Mouse (Mus musculus) bone marrow, adult 2 months (tissue): ENCODE results near the gene Cyp1b1. TPM values are rescaled to one million over a fixed set of nuclear protein-coding genes. Genes with fewer than 3 reads are reported as not detected.

ENCODE experiments used
- H3K27ac ChIP-seq: fragments of 200-500 bp; 2 replicates; pipeline ENCODE4 v1.5.1; 2012; ENCODE audit warnings: low read depth, mild to moderate bottlenecking, control low read depth, inconsistent platforms, low read length; ENCODE audit not compliant: control insufficient read depth, poor library complexity, insufficient read depth
- H3K4me1 ChIP-seq: fragments of 200-500 bp; 2 replicates; pipeline ENCODE4 v1.6.1; 2011; ENCODE audit warnings: low read length; ENCODE audit not compliant: control insufficient read depth, insufficient read depth
- H3K4me3 ChIP-seq: fragments of 200-500 bp; replicated peaks from 2 replicates; pipeline ENCODE3; 2011; ENCODE audit warnings: mild to moderate bottlenecking, low read depth, low read length, control low read depth; ENCODE audit not compliant: control insufficient read depth
- CTCF ChIP-seq: fragments of 200-500 bp; IDR thresholded peaks from 2 replicates; pipeline ENCODE4 v1.5.1; 2011; ENCODE audit warnings: low read length, control low read depth; ENCODE audit not compliant: control insufficient read depth, insufficient read depth
- POLR2A ChIP-seq: fragments of 200-500 bp; IDR thresholded peaks from 2 replicates; pipeline ENCODE4 v1.6.1; 2011; ENCODE audit warnings: low read depth, mild to moderate bottlenecking, control low read depth, low read length, borderline replicate concordance; ENCODE audit not compliant: control insufficient read depth
- WGBS: fragments of 180-500 bp; shearing (Covaris S2); methylation state at CpG from one replicate; pipeline ENCODE4 v1.1.7; 2018; 5-methylcytosine and 5-hydroxymethylcytosine counted together
- polyA plus RNA-seq: library from polyadenylated mRNA; stranded (reverse); fragments of >200 nt; gene quantifications from 2 replicates; pipeline ENCODE4 v1.2.4, GENCODE M21; 2011; ENCODE audit warnings: low replicate concordance; ENCODE audit not compliant: missing spikeins, insufficient read depth, insufficient read length

Gene Cyp1b1
- polyA plus RNA-seq, 1 experiment = 4.2 TPM

GRCm38 (mm10) chr17:79664106-79664417, 50.8 kb downstream of the Cyp1b1 start:
- TF ChIP-seq CTCF (no peak), POLR2A (no peak)
- no peaks in the 10 kb centered on the region for H3K4me1 ChIP-seq
- H3K4me3 ChIP-seq = no peak overlapping the region
- no peak overlapping the region for H3K27ac ChIP-seq
- 80% methylated on average over 2 of the region's 2 CpGs for WGBS

DNA sequence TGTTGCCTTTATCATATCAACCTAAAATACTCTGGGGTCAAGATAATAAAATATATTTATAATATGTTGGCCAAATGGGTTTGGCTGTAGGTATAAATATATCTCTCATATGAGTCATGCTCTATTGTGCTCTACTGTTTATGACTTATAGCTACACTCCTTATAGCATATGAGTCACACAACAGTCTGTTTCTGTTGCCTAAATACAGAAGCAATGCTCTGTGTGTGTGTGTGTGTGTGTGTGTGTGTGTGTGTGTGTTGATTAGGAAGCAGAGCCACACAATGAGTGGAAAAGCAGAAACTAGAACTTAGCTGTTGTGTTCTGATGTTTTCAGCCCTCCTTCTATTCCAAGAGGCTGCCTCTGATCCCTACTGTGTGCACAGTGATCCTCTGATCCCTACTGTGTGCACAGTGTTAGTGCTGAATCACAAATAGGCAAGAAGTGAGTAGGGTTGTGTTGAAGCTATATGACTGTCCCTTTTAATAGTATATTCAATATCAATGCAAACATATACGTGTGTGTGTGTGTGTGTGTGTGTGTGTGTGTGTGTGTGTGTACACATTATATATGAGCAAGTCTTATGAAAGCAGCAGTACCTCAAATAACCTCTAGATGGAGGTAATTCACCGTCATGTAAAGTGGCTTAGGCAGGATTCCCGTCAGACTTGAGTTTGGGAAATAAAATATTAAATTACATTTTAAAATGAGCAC, 51.3 kb downstream of the Cyp1b1 start:
- Histone ChIP-seq H3K4me3 (no peak overlapping the region), H3K27ac (no peak overlapping the region), H3K4me1 (no peaks in the 10 kb centered on the region)
- no peak for TF ChIP-seq CTCF
- no peak for TF ChIP-seq POLR2A
- 31% methylated on average over 3 of the region's 3 CpGs for WGBS

GRCm38 (mm10) chr17:79661848-79662247, 53.0 kb downstream of the Cyp1b1 start:
- Histone ChIP-seq H3K4me1 (no peaks in the 10 kb centered on the region), H3K4me3 (no peak overlapping the region), H3K27ac (no peak overlapping the region)
- TF ChIP-seq CTCF (no peak), POLR2A (no peak)
- 53% methylated on average over 9 of the region's 9 CpGs for WGBS

- no peak for TF ChIP-seq POLR2A
- Histone ChIP-seq H3K4me1 (no peaks in the 10 kb centered on the region), H3K4me3 (no peak overlapping the region), H3K27ac (no peak overlapping the region)
- WGBS = 47% methylated on average over 7 of the region's 7 CpGs
These were observed 53.5 kb downstream of the Cyp1b1 start for GRCm38 (mm10) chr17:79661387-79661786.

- no peak overlapping the region for H3K27ac ChIP-seq
- WGBS = 79% methylated on average over 8 of the region's 8 CpGs
- no peak overlapping the region for H3K4me3 ChIP-seq
- H3K4me1 ChIP-seq = no peaks in the 10 kb centered on the region
- TF ChIP-seq CTCF = no peak
- no peak for TF ChIP-seq POLR2A
These were observed 56.0 kb downstream of the Cyp1b1 start for GRCm38 (mm10) chr17:79658863-79659262.

GRCm38 (mm10) chr17:79658452-79658851, 56.4 kb downstream of the Cyp1b1 start:
- Histone ChIP-seq H3K27ac (no peak overlapping the region), H3K4me1 (no peaks in the 10 kb centered on the region), H3K4me3 (no peak overlapping the region)
- 53% methylated on average over 3 of the region's 3 CpGs for WGBS
- no peak for TF ChIP-seq CTCF
- TF ChIP-seq POLR2A = no peak

GRCm38 (mm10) chr17:79657785-79658184, 57.1 kb downstream of the Cyp1b1 start:
- WGBS = 83% methylated on average over 9 of the region's 9 CpGs
- Histone ChIP-seq H3K4me1 (no peaks in the 10 kb centered on the region), H3K27ac (no peak overlapping the region), H3K4me3 (no peak overlapping the region)
- TF ChIP-seq CTCF = no peak
- TF ChIP-seq POLR2A = no peak

GRCm38 (mm10) chr17:79654187-79654586, 60.7 kb downstream of the Cyp1b1 start:
- TF ChIP-seq POLR2A (no peak), CTCF (no peak)
- no peak overlapping the region for H3K27ac ChIP-seq
- 80% methylated on average over 3 of the region's 3 CpGs for WGBS
- no peaks in the 10 kb centered on the region for H3K4me1 ChIP-seq
- H3K4me3 ChIP-seq = no peak overlapping the region

DNA sequence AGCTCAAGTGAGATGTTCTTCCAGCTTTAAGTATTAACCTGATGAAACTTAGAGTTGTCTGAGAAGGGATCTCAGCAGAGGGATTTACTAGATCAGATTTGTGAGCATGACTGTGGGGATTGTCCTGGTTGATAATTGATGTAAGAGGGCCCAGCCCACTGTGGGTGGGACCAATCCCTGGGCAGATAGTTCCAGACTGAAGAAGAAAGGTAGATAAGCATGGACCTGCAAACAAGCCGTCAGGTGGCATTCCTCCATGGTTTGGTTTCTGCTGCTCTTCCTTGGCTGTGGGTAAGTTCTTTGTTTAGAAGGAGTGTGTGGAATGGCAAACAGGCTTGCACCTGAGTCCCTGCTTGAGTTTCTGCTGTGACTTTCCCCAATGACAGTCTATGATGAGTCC, 61.7 kb downstream of the Cyp1b1 start:
- H3K4me3 ChIP-seq = no peak overlapping the region
- H3K4me1 ChIP-seq = no peaks in the 10 kb centered on the region
- WGBS = 70% methylated on average over 1 of the region's 1 CpGs

More for the DNA sequence above, 61.7 kb downstream of the Cyp1b1 start:
- H3K27ac ChIP-seq = no peak overlapping the region
- TF ChIP-seq POLR2A (no peak), CTCF (no peak)

Other genes starting within 250 kb of the Cyp1b1 start
- 2.9 TPM in 1 of 2 replicates, not detected in the other for gene Rmdn2, start 103.2 kb downstream of the Cyp1b1 start, polyA plus RNA-seq
- gene Atl2, start 181.1 kb upstream of the Cyp1b1 start, polyA plus RNA-seq = 19.5 and 26.7 TPM in 2 replicates